Mouse (Mus musculus) lung, postnatal 4 days (tissue): ENCODE measurements around the gene Fadd.

Experiments used
- DNase-seq, 2 experiments: peaks; one replicate each; pipeline ENCODE4 v3.0.0; 2021

Gene Fadd

DNA sequence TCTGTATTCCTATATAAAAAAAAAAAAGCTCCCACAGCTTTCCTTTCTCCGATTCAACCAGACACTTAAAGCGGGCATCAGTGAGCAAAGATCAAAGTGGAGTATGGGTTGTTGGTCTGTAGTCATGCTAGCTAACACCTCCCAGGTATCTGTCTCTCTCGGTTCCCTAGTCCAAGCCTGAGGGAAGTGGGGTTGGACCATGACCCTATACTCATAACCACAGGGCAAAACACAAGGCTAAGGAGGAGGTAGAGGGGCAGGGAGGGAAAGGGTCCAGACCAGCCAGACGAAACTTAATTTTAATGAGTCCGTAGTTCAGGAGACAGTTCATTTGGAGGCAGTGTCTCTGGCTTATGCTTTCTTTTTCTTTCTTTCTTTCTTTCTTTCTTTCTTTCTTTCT is 10.0 kb downstream of the Fadd start:
- DNase-seq = no peak

DNA sequence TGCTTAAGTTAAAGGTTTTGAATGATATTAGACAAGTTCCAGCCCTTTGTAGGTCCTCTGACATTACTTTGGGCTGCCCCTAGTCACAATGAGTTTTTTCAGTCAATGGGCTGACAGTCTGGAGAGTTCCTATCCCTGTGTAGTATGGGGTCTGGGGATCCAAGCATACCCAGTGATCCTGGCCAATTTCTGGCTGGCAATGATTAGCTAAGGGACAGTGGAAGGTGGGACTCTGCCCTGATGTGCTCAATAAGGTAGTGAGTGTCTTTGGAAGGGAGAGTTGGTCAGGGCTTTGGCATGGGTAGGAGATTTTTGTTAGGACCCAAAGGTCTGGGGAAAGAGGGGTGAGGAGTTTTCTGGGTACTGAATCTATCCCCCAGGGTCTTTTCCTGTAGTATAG is 10.7 kb downstream of the Fadd start:
- DNase-seq = no peak

DNA sequence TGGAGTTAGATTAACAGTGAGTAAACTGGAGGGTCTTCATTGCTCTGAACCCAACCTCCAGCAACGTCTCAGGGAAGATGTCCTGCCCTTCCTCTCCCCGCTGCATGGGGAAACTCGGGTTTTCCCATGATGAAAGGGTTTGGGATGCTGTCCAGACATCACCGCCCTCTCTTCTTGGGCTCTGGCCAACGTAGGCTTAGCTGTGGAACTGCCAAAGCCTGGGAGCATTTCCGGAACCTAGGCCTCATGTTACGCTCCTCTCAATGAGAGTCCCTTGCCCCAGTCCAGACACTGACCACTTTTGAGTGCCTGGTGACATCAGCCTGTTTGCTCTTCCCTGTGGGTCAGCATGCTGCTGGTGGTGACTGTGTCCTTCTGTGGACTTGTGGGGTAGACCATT is 12.8 kb downstream of the Fadd start:
- DNase-seq = peak; percentile 51 to 68

DNA sequence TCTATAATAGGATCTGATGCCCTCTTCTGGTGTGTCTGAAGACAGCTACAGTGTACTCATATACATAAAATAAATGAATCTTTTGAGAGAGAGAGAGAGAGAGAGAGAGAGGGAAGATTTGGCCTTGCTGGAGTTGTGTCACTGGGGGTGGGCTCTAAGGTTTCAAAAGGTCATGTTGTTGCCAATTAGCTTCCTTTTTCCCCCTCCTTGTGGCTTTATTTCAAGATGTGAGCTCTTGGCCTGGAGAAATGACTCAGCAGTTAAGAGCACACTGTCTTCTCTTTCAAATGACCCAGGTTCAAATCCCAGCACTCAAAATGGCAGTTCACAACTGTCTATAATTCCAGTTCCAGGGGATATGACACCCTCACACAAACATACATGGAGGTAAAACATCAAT is 14.2 kb downstream of the Fadd start:
- no peak for DNase-seq

DNA sequence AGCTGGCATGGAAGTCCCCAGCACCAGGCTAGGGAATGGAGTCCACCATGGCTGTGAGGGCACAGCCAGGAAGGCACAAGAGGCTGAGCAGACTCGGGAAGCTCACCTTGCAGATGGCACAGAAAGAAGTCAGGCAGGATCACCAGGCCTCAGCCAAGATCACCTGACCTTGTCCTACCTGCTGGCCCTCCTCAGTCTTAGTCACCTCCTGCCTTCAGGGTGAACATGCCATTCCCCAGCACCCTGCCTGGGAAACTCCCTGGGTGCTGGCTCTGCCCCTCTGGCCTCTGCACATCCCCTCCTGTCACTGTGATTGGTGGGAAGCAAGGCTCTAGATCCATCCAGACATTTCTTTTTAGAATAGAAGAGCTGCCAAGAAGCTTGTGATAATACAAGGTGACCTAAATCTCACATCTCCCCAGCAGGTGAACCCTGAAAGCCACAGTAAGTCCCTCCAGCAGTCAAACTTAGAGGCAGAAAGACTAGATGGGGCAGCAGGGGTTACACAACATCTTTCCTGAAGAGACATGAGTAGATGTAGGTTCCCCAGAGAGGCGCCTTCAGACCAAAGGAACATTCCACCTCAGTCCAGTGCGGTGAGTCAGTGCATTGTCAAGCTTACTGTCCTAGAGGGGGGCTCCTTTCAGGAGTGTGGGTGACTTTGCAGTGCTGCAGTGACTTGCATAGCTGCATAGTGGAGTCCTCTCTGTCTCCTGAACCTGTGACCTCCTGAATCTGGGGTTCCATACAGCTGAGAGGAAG is 15.2 kb downstream of the Fadd start:
- DNase-seq = no peak

DNA sequence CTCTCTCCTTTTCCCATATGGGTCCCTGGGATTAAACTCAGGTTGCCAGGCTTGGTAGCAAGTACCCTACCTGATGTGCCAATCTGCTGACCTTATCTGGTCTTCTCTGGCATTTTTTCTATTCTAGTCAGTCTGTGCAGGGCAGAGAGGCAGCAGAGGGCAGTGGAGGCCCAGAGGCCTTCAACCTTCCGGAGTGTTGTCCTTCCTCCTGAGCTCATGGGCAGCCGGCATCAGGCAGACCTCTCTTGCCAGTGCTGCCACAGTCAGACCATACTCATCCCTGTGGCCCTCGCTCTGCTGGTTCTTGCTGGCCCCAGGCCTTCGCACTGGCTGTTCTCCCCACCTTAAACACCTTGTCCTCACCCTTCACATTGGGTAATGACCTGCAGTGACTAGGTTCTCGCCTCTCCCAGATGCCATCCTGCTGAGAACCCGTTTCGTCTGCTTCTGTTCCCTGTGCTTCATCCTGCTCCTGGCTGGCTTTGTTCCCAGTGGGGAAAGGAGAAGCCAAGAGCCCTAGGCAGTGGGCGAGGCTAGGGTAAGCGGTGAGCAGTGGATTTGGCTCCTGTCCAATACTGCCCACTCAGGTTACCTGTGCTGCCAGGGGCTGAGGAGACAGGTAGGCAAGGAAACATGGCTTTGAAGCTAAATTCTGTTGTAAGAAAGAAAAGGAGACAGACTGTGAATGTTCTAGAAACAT is 18.7 kb downstream of the Fadd start:
- peak; percentile 62 to 68 for DNase-seq

DNA sequence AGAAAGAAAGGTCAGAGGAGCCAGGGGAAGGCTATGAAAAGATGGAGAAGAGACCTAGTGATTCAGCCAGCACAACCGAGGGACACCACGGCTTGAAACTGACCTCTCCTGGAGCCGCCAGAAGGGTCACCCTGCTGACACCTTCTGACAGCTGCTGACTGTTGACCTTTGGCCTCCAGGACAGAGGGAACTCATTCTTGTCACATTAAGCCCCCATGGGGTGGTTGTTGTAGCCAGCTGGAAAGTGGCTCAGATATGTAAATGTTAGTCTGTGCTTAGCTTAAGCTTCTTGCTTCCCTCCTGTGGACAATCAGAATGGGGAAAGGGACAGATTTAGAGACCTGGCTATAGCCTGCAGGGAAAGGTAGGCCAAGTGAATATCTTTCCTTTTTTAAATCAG is 20.2 kb downstream of the Fadd start:
- peak in 1 of 2 experiments; percentile 63 for DNase-seq

DNA sequence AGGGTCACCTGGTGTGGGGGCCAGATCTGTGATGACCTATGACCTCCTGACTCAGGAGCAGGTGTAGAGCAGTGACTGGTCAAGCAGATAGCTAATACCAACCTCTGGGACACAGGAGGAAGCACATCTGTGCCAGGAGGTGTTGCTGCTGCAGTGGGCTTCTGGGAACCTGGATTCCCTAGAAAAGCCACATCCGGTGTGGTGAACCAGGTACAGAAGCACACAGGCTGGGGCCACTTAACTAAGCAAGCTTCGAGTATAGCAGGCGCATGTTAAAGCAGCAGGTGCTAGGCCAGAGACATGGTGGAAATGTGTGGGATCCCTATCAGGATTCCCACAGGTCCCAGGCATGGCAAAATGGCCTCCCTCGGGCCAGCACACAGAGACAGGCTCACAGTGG is 21.7 kb downstream of the Fadd start:
- DNase-seq = no peak

DNA sequence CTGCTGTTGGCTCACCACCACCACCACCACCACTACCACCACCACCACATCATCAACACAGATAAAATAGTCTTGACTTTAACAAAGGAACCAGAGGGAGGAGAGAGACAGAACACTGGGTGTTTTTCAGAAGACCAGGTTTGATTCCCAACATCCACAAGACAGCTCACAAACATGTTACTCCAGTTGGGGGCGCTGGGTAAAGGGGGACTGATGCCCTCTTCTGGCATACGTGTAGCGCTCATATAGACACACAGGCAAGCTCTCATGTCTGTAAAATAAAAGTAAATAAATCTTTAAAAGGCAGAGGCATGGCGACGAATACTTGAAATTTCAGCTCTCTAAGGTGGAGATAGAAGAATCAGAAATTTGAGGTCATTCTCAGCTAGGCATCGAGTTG is 23.7 kb downstream of the Fadd start:
- DNase-seq = no peak

DNA sequence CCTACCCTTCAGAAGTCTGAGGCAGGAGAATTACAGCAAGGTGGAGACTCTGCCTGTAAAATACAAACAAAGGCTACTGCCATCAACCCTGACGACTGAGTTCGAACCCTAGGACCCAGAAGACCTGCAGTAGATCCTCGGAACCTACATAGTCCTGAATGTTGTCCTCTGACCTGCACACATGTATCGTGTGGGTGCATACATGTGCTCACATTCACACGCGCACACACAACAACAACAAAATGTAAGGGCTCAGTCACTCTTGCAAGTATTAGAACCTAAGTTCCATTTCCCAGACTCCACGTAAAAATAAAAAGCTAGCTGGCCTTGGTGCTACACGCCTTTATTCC is 28.2 kb downstream of the Fadd start:
- no peak for DNase-seq

DNA sequence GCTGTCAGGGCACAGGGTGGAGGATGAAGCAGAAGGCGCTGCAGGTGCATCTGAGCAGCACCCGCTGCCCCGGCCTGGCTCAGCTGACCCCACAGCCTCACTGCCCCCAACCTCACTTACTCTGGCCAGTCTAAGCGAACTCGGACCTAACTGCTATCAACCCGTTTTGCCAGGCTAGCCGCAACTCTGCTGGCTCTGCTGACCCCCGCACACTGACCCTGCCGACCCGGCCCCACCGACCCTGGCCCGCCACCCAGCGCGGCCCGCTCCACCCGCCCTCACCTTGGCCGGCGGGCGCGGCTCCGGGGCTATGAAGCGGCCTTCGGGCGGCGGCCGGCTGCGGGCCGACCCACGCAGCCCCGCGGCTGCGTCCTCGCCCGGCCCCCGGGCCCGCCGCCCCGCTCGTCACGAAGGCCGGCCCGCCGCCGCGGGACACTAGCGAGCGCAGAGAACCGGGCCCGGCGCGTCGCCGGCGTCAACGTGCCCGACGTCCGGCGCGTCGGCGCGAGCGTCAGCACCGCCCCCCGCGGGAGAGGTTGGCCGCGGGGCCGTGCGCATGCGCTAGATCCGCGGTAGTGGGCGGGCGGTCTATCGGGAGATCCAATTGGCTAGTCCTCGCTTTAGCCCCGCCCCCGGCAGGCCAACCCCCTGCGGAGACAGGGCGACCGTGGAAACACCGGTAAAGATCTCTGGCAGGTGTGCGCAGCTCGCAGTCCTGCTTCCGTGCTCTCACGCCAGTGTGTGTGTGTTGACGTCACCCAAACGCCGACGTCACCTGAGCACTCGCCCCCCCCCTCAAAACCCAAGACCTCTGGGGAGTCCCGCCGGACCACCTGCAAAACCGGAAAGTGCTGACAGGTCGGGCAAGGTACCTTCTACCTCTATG is 28.8 kb downstream of the Fadd start, which contains the start of gene Ppfia1:
Ppfia1 (minus strand) TSS at position 493 of the 886 bp plus-strand sequence.
- peak; percentile 98 to 99 for DNase-seq

DNA sequence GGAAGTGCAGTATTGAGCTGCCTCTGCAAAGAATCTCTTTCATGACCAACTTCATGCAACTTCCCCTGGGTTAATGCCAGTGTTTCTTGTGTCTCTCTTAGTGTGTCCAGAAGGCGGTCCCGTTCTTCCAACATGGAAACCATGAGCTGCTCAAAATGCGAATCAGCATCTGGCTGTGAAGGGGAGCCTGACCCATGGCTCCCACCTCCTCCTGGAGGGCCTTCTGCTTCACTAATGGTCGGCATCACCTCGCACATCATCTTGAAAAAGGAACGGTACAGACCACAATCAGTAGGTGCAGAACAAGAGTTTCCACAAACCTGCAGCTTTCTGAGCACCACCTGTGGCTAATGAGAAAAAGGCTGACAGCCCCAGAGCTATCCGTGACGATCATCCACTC is 30.0 kb downstream of the Fadd start:
- DNase-seq = no peak

DNA sequence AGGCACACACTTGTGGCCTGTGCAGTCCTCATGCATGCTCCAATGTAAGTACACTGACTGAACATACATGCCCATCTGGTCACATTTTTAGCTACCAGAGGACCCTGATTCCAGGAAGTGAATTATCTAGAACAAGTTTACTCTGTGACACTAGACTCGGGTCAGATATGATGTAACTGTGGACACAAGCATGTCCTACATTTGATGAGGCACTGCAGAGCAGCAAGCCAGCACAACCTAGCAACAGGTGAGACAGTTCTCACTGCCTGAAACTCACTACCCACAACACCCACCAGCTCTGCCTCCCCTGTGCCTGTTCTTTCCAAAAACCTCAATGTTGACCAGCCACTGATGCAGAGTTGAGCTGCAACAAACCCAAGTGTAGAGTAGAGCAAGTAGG is 31.5 kb downstream of the Fadd start:
- DNase-seq = no peak

DNA sequence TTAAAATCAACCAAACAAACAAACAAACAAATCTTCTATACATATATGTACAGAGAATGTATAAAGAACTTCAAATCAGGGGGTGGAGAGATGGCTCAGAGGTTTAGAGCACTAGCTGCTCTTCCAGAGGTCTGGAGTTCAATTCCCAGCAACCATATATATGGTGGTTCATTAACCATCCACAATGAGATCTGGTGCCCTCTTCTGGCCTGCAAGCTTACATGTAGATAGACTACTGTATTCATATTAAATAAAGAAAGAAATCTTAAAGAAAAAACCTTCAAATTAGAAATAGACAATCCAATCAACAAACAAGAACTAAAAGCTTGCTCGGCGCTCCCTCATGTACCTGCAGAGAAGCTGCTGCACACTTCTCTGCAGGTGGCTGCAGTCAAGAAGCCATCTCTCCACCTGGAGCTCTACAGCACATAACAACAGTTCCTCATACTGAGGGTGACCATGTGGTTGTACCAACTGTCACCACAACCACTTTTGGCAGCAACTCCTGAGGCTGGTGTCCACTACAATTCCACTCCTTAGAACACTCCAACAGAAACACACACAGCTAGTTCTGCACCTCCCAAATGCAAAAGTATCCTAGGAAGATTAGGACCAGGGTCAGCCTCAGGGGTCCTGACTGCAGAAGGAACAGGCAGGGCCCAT is 32.2 kb downstream of the Fadd start:
- no peak for DNase-seq

DNA sequence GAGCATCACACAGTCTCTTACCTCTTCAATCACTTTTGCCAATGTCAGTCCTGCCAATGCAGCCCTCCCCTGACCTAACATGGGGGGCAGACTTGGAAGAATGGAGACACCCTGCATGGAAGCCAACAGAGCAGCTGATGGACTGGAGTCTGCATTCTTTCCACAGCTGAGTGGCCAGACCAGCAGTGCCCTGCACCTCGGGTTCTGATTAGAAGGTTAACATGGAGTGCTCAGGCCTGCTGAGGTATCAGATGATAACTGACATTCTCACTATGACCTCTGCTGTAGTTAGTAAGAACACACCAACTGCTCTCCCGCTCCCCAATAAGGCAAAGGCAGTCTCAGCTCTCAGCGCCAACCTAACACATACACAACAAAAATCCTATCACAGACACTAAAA is 37.0 kb downstream of the Fadd start:
- no peak for DNase-seq

DNA sequence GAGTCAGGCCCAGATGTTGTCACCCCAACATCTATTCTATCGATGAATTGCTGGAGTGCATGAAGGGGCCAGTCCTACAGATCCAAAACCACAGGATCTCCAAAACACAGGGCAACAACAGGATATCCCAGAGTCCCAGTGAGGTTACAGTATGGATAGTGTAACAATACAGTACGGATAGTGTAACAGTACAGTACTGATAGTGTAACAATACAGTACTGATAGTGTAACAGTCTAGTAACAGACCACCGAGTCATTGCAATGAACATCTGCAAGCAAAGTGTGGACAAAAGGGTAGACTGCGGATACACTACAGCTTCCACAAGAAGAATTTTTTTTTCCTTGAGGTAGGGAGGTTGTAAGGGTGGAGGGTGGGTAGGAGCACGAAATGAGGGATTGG is 40.9 kb downstream of the Fadd start:
- no peak for DNase-seq

DNA sequence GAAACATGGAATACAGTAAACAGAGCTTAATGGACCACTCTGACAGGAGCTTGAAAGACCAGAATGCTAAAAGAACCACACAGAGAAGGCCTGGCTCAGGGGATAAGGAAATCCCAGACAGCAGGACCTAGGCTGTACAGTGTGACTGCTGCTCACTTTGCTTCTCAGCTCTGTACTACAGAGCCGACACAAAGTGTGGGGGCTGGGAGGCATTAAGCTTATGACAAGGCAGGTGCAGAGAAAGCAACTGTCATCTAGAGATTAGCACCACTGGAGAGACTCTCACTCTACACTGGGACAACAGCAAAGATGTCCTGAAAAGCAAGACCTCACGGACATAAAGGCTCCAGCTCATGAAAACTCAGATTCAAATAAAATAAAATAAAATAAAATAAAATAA is 43.1 kb downstream of the Fadd start:
- no peak for DNase-seq

DNA sequence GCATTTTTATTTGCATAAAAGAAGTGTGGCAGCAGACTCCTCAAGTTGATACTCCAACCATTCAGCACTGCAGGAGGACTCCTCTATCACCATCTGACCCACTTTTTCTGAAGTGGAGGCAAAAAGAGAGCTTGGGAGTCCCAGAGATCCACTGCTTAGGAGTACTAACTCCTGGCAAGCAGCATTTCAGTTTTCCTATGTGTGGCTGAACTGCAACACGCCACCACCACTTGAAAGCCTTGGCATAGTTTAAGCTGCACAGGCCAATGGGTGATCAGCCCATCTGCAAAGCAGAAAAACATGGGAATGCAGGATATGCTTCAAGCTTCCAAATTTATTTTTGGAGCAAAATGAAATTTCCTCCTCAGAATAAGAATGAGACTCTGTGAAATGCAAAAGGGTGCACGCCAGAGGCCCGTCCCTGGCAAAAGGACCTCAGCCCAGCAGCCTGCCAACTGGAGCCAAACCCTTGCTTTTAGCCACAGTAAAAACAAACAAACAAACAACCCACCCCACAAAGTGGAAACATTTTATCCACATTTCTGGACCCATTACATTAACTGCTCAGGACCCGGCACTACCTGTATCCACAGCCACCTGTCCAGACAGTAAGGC is 44.1 kb downstream of the Fadd start:
- DNase-seq = no peak

DNA sequence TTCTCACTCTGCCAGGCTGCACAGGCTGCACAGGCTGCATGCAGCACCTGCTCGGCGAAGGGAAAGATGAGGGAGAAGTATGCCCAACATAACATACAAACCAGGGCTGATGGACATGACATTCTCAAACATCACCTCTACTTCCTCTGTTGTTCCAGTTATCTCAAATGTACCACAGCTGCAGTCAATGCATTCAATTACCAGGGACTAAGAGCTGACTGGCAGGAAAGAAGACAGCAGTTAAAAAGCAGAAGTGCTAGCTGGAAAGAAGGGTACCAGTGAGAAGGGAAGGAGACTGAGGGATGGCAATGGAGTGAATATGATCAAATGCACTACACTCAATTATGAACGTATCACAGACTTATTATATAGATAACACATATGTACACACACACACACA is 45.9 kb downstream of the Fadd start:
- no peak for DNase-seq

DNA sequence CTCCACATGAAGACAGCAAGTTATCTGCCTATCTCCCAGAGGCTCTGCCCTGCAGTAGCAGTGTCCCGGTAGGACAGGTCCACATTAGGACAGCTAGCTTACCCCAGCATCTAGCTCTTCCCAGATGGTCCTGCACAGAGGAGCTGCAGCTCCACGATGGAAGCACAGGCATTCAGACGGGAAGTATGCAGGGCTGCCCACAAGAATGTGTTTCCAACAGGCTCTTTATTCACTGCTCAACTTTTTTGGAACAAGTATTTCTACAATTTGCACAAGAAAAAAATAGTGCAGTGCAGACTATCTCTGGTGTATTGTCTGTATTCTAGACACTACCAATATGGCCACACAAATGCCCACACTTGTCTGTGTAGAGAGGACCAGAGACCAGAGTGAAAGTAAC is 47.5 kb downstream of the Fadd start:
- DNase-seq = no peak

DNA sequence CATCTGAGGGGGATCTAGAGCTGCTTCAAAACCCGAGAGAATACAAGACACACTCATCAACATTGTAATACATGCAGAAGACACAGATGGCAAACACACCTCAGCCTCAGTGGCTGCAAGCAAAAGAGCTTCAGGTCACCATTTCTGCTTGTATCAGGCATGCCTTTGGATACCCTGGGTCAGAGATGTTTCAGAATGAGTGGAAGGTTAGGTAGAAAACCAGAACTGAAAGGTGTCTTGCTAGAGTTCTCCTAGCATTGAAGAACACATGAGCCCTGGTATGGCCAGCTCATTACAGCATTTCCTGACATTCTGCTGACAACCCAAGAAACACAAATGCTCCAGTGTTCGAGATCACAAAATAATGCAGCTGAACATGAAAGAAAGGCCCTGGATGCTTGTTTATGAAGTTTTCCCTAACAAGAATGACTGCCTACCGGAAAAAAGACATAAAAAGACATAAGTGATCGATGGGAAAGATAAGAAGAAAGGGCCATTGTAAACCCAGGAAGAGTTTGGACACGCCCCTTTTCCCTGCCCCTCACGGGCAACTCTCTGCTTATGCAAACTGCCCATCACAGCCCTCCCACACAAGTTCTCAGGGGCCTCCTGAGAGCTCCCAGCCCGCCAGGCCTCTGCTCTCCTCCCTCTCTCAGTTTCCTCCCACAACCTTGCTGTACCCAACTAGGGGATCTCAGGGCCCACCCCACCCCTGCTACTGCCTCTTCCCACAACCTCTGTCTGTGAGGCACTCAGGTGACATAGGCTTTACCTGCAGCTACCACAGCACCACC is 50.5 kb downstream of the Fadd start:
- peak; percentile 13 to 49 for DNase-seq

DNA sequence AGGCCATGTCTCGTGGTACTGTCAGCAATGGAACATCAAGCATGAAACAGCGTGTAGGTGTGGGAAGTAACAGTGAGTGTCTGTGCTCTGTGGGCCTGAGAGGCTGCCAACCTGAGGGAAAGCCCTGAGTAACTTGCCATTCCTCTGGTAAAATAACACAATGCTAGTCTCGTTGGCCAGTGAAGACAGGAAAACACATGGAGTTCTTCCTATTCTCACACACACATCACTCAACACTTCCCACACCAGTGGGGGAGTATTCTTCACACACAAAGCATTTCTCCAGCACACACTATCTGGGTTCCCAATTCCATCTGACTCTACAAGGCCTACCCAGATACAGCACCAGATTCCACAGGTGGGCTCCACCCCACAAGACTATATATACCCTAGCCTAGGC is 52.4 kb downstream of the Fadd start:
- DNase-seq = no peak
